Mouse (Mus musculus): Measurements from ENCODE around the gene Ly75. TPM values are rescaled to one million over a fixed set of nuclear protein-coding genes. Genes with fewer than 3 reads are reported as not detected.

Ly75 gene
- total and polyA plus RNA-seq, 2 experiments from 2014 or later = 2.0 to 2.5 TPM

DNA sequence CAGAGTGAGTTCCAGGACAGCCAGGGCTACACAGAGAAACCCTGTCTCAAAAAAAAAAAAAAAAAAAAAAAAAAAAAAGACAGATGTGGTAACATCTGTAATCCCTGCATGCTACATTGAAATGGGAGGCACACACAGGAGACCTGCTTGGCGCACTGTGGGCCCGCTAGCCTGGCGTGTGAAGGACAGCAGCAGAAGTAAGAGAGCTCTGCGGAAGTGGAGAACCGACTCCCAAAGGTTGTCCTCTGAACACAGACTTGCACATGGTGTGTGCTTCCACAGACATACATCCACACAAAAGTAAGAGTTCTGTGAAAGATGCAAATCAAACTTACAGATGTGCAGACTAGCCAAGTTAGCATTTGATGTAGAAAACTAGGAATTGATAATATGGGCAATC is 123.9 kb downstream of the Ly75 start:
- Histone ChIP-seq H3K9me3 (ENCODE audit: low read length) (no peaks in the 10 kb centered on the region), H3K4me2 (ENCODE audit: low read depth, low read length) (no peak overlapping the region), H3K9ac (replicated peaks; ENCODE audit: low read length) (no peak overlapping the region), H3K27me3 (ENCODE audit: insufficient read depth, low read length) (no peaks in the 10 kb centered on the region), H3K4me1 (ENCODE audit: insufficient read depth, low read length) (no peaks in the 10 kb centered on the region), H3K27ac (no peak overlapping the region), H3K4me3 (ENCODE audit: low read length) (no peak overlapping the region), H3K36me3 (ENCODE audit: insufficient read depth, low read length) (no peaks in the 10 kb centered on the region)
- no peak for DNase-seq (ENCODE audit: low spot score)
- no peak for ATAC-seq
- 95% methylated on average over 5 of the region's 5 CpGs for WGBS
- TF ChIP-seq CTCF (IDR thresholded peaks at IDR 0.05; ENCODE audit: low read depth) = no peak

DNA sequence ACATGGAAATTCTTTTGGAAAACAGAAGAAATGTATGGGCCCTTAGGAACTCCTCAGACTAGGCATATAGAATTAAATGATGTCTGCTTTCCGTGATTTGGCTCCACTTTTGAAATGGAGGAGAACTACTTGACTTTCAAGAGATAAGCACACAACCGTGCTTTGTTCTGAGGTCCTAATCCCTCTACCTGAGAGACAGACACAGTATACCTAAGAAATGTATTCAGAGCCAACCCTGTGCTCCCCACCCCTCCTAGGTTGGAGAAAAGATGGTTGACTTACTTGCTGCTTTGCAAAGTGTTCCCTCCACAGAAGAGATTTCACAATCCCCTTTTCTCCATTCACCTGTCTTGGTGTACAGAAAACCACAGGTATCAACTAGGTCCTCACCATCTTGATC is 126.4 kb downstream of the Ly75 start:
- WGBS = 93% methylated on average over 2 of the region's 2 CpGs
- no peak for TF ChIP-seq CTCF (IDR thresholded peaks at IDR 0.05; ENCODE audit: low read depth)
- Histone ChIP-seq H3K4me3 (ENCODE audit: low read length) (no peak overlapping the region), H3K36me3 (ENCODE audit: insufficient read depth, low read length) (no peaks in the 10 kb centered on the region), H3K27me3 (ENCODE audit: insufficient read depth, low read length) (no peaks in the 10 kb centered on the region), H3K4me1 (ENCODE audit: insufficient read depth, low read length) (no peaks in the 10 kb centered on the region), H3K27ac (no peak overlapping the region), H3K4me2 (ENCODE audit: low read depth, low read length) (no peak overlapping the region), H3K9me3 (ENCODE audit: low read length) (no peaks in the 10 kb centered on the region), H3K9ac (replicated peaks; ENCODE audit: low read length) (no peak overlapping the region)
- ATAC-seq = no peak
- DNase-seq (ENCODE audit: low spot score) = no peak

DNA sequence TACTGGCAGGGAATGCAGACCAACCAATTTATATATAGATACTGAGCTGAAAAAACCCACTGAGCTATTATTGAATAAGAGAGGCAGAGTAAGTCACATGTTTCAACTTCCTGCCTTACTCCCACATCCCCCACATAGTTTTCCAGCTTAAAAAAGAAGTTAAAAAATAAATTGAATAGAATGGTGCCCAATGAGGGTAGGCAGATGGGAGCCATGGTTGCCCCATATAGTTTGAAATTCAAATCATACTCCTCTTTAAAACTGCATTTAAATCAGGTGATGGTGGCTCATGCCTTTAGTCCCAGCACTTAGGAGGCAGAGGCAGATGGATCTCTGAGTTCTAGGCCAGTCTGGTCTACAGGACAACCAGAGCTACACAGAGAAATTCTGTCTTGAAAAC is 129.6 kb downstream of the Ly75 start:
- no peak overlapping the region for H3K4me3 ChIP-seq (ENCODE audit: low read length)
- no peaks in the 10 kb centered on the region for H3K9me3 ChIP-seq (ENCODE audit: low read length)
- H3K27ac ChIP-seq = no peak overlapping the region
- H3K4me1 ChIP-seq (ENCODE audit: insufficient read depth, low read length) = no peaks in the 10 kb centered on the region
- no peak for TF ChIP-seq CTCF (IDR thresholded peaks at IDR 0.05; ENCODE audit: low read depth)
- DNase-seq (ENCODE audit: low spot score) (no peak), ATAC-seq (no peak)
- no peaks in the 10 kb centered on the region for H3K27me3 ChIP-seq (ENCODE audit: insufficient read depth, low read length)
- no peak overlapping the region for H3K4me2 ChIP-seq (ENCODE audit: low read depth, low read length)
- H3K9ac ChIP-seq (replicated peaks; ENCODE audit: low read length) = no peak overlapping the region
- H3K36me3 ChIP-seq (ENCODE audit: insufficient read depth, low read length) = no peaks in the 10 kb centered on the region

DNA sequence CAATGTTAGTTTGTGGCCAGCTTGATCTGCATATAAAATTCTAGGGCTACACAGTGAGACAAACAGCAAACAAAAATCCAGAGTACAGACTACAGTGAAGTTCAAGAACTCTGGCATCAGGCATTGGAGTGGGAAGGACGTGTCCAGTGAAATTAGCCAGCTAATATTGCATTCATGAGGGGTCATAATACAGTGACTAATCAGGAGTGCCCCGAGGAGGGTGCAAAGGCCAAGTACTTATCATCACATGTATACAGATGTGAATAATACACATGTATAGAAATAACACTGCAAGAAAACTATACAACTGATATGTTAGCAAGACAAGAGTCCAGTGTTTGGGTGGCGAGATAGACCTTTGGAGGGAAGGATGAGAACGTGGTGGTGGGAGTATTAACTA is 130.3 kb downstream of the Ly75 start:
- DNase-seq (ENCODE audit: low spot score) (no peak), ATAC-seq (no peak)
- Histone ChIP-seq H3K36me3 (ENCODE audit: insufficient read depth, low read length) (no peaks in the 10 kb centered on the region), H3K9me3 (ENCODE audit: low read length) (no peaks in the 10 kb centered on the region), H3K27me3 (ENCODE audit: insufficient read depth, low read length) (no peaks in the 10 kb centered on the region), H3K4me1 (ENCODE audit: insufficient read depth, low read length) (no peaks in the 10 kb centered on the region), H3K4me2 (ENCODE audit: low read depth, low read length) (no peak overlapping the region), H3K9ac (replicated peaks; ENCODE audit: low read length) (no peak overlapping the region), H3K4me3 (ENCODE audit: low read length) (no peak overlapping the region), H3K27ac (no peak overlapping the region)
- no peak for TF ChIP-seq CTCF (IDR thresholded peaks at IDR 0.05; ENCODE audit: low read depth)
- WGBS = 84% methylated on average over 4 of the region's 4 CpGs

Other genes with a start within 250 kb of the Ly75 start
- gene Baz2b, start 173.5 kb downstream of the Ly75 start, total RNA-seq (2014; rRNA removed) = 62.3 and 79.4 TPM in 2 replicates
- gene Baz2b, start 173.5 kb downstream of the Ly75 start, polyA plus RNA-seq (2015; fragmentation: Nextera tagmentation; extraction: Ambion mirVana) = 71.3 and 74.7 TPM in 2 replicates
- gene March7, start 173.4 kb downstream of the Ly75 start, total RNA-seq (2014; rRNA removed) = 57.5 and 77.2 TPM in 2 replicates
- 79.4 and 81.2 TPM in 2 replicates for gene March7, start 173.4 kb downstream of the Ly75 start, polyA plus RNA-seq (2015; fragmentation: Nextera tagmentation; extraction: Ambion mirVana)
- gene Cd302, start 98.8 kb downstream of the Ly75 start, total RNA-seq (2014; rRNA removed) = 4.9 and 6.6 TPM in 2 replicates
- gene Cd302, start 98.8 kb downstream of the Ly75 start, polyA plus RNA-seq (2015; fragmentation: Nextera tagmentation; extraction: Ambion mirVana) = 26.3 and 27.7 TPM in 2 replicates
- gene Pla2r1, start 170.0 kb upstream of the Ly75 start, total RNA-seq (2014; rRNA removed) = under 0.01 and 0.43 TPM in 2 replicates
- gene Pla2r1, start 170.0 kb upstream of the Ly75 start, polyA plus RNA-seq (2015; fragmentation: Nextera tagmentation; extraction: Ambion mirVana) = 0.24 and 0.25 TPM in 2 replicates

Measured in hindbrain, postnatal 0 days (tissue).